Mouse (Mus musculus) spleen, postnatal 4 days (tissue): Measurements from ENCODE around the gene Nfkb1.

Source experiments
- DNase-seq, 2 experiments: peaks; one replicate each; pipeline ENCODE4 v3.0.0; 2022; ENCODE audit warnings: low spot score in 2 of 2

The Nfkb1 gene

GRCm38 (mm10) chr3:135546212-135546923, 145.0 kb downstream of the Nfkb1 start:
- no peak for DNase-seq
